Mouse (Mus musculus): ENCODE results near the gene Abca17. TPM values are rescaled to one million over a fixed set of nuclear protein-coding genes. Genes with fewer than 3 reads are reported as not detected.

Abca17 gene
- polyA plus RNA-seq, 1 experiment from 2014 or later, result not detected

DNA sequence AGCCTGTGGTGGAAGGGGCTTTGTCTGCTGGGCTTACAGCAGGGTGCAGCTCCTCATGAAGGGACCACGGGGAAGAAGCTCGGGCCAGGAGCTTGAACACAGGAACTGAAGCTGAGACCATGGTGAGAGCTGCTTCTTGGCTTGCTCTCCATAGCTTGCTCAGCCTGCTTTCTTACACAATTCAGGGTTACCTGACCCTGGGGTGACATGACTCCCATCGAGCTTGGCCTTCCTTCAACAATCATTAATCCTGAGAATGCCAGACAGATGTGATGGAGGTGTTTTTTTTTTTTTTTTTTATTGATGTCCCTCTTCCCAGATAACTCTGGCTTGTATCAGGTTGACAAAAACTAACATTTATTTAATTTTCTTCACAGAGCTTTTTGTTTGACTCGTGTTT is 91.9 kb downstream of the Abca17 start:
- Histone ChIP-seq H3K4me2 (ENCODE audit: low read depth, low read length) (no peak overlapping the region), H3K9ac (replicated peaks) (no peak overlapping the region), H3K4me1 (ENCODE audit: insufficient read depth) (peaks cover 2% of the 10 kb centered on the region; the same call in 1 of the 2 replicates), H3K9me3 (ENCODE audit: low read length) (no peaks in the 10 kb centered on the region), H3K36me3 (replicated peaks; ENCODE audit: insufficient read depth, low read length) (no peaks in the 10 kb centered on the region), H3K4me3 (ENCODE audit: low read depth, low read length) (no peak overlapping the region), H3K27me3 (ENCODE audit: insufficient read depth, low read length) (no peaks in the 10 kb centered on the region), H3K27ac (ENCODE audit: low read depth) (no peak overlapping the region)
- ATAC-seq (no peak), DNase-seq (no peak)
- TF ChIP-seq EP300 (IDR thresholded peaks at IDR 0.05; ENCODE audit: low read depth), result no peak
- no peak for TF ChIP-seq CTCF (IDR thresholded peaks at IDR 0.05; ENCODE audit: low read depth)
- 55% methylated on average over 4 of the region's 4 CpGs for WGBS (ENCODE audit: insufficient replicate concordance)

DNA sequence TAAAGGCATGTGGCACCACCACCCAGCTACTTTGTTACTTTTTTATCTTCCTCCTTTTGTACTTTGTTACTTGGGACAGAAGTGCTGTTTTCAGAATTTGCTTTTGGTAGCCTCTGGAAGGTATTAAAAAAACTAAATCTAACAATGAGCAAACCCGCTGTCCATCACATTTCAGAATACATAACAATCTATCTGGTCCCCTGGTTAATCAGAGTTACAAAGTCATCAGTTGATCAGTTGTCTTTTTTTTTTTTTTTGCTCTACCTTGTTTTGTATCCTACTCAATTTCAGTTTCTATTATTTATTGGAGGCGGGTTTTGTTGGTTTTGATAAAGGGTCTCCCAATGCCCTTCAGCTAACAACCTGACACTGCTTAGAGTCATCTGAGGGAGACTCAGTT is 98.5 kb downstream of the Abca17 start:
- WGBS (ENCODE audit: insufficient replicate concordance), result 93% methylated on average over 2 of the region's 2 CpGs
- TF ChIP-seq CTCF (IDR thresholded peaks at IDR 0.05; ENCODE audit: low read depth) (no peak), EP300 (IDR thresholded peaks at IDR 0.05; ENCODE audit: low read depth) (no peak)
- no peak for DNase-seq
- Histone ChIP-seq H3K27me3 (ENCODE audit: insufficient read depth, low read length) (no peaks in the 10 kb centered on the region), H3K4me2 (ENCODE audit: low read depth, low read length) (peak overlapping the region; percentile 92), H3K27ac (ENCODE audit: low read depth) (peak overlapping the region; percentile 81; the same call in 1 of the 2 replicates), H3K4me3 (ENCODE audit: low read depth, low read length) (peak overlapping the region; percentile 70; the same call in 1 of the 2 replicates), H3K36me3 (replicated peaks; ENCODE audit: insufficient read depth, low read length) (peaks cover 18% of the 10 kb centered on the region), H3K9me3 (ENCODE audit: low read length) (no peaks in the 10 kb centered on the region), H3K4me1 (ENCODE audit: insufficient read depth) (peaks cover 16% of the 10 kb centered on the region), H3K9ac (replicated peaks) (peak overlapping the region; percentile 85)
- ATAC-seq, result no peak

DNA sequence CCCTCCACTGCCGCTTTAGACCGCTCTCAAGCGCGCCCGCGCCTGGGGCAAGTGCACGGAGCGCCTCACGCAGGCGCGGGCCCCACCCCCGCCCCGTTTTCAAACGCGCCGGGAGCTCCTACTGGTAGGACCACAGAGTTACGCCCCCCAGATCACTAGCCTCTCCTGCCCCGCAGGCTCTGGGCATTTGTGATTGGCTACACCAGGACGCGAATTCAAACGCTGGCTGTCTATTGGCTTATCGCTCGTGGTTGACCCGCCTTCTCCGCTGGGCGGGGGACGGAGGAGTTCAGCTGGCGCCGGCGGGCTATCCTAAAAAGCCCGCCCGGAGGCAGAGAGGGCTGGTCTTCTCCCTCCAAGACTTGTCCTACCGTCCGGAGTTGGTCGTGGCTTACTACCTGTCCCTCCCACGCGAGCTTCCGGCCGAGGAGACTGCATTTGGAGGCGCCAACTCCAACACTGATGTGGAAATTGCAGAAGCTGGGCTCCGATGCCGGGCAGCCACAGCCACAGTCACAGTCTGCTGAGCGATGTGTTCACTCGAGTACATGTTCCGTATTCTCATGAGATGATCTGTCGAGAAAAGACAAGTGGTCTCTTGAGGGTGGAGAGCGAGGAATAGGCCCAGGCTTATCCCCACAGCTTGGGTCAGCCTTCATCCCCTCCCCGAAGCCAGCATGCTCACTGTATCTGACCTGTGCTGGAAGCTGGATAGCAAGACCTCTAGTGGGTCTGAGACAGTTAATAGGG is 99.4 kb downstream of the Abca17 start, which contains the start of gene Ccnf:
Gene Ccnf, minus strand, starts transcription at position 165 of the 750 bp plus-strand sequence.
- Histone ChIP-seq H3K4me3 (ENCODE audit: low read depth, low read length) (peak within 1 kb of the TSS; percentile 70), H3K4me1 (ENCODE audit: insufficient read depth) (peaks cover 16% of the 10 kb centered on the region), H3K9me3 (ENCODE audit: low read length) (no peaks in the 10 kb centered on the region), H3K9ac (replicated peaks) (peak within 1 kb of the TSS; percentile 85), H3K36me3 (replicated peaks; ENCODE audit: insufficient read depth, low read length) (peaks cover 25% of the 10 kb centered on the region), H3K27me3 (ENCODE audit: insufficient read depth, low read length) (no peaks in the 10 kb centered on the region), H3K4me2 (ENCODE audit: low read depth, low read length) (peak within 1 kb of the TSS; percentile 92), H3K27ac (ENCODE audit: low read depth) (peak within 1 kb of the TSS; percentile 81)
- ATAC-seq, result peak; percentile 99
- under 1% methylated on average over 40 of the region's 48 CpGs for WGBS (ENCODE audit: insufficient replicate concordance)
- TF ChIP-seq CTCF (IDR thresholded peaks at IDR 0.05; ENCODE audit: low read depth), result peak; percentile 53
- no peak for TF ChIP-seq EP300 (IDR thresholded peaks at IDR 0.05; ENCODE audit: low read depth)
- DNase-seq, result peak; percentile 97

DNA sequence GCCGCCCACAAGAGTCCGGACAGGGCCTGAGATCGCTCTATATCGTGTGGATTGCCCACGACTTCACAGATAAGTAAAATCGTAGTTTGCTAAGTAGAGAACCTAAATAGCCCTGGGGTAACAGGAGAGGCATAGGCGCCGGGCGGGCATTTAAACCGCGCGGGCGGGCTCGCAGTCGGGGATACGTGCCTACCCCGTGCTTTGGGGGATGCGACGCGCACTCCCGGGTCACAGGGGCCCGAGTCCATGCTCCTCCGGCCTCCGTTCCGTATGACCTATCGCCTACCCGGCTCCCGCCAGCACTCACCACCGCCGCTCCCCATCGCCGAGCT is 99.9 kb downstream of the Abca17 start:
- no peaks in the 10 kb centered on the region for H3K27me3 ChIP-seq (ENCODE audit: insufficient read depth, low read length)
- H3K4me3 ChIP-seq (ENCODE audit: low read depth, low read length), result peak overlapping the region; percentile 70
- peaks cover 30% of the 10 kb centered on the region for H3K36me3 ChIP-seq (replicated peaks; ENCODE audit: insufficient read depth, low read length)
- WGBS (ENCODE audit: insufficient replicate concordance), result under 1% methylated on average over 32 of the region's 32 CpGs
- DNase-seq (no peak), ATAC-seq (no peak; the same call in 1 of the 2 replicates)
- TF ChIP-seq CTCF (IDR thresholded peaks at IDR 0.05; ENCODE audit: low read depth) (no peak), EP300 (IDR thresholded peaks at IDR 0.05; ENCODE audit: low read depth) (no peak)
- peaks cover 16% of the 10 kb centered on the region for H3K4me1 ChIP-seq (ENCODE audit: insufficient read depth)
- H3K9ac ChIP-seq (replicated peaks), result peak overlapping the region; percentile 78
- H3K9me3 ChIP-seq (ENCODE audit: low read length), result no peaks in the 10 kb centered on the region
- peak overlapping the region; percentile 46 for H3K27ac ChIP-seq (ENCODE audit: low read depth)
- H3K4me2 ChIP-seq (ENCODE audit: low read depth, low read length), result peak overlapping the region; percentile 92

DNA sequence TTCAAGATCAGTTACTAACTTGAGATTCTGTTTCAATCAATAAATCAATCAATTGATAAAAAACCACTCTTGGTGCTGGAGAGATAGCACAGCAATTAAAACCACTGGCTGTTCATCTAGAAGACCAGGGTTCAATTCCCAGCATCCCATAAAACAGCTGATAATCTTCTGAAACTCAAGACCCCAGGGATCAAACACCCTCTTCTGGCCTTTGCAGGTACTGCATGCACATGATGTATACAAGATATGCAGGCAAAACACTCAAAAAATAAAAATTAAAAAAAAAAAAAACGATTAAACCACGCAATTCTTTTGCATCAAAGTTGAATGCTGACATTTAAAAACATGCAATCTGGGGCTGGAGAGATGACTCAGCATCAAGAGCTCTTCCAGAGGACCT is 102.2 kb downstream of the Abca17 start:
- no peak for ATAC-seq
- H3K9ac ChIP-seq (replicated peaks), result no peak overlapping the region
- no peak overlapping the region for H3K27ac ChIP-seq (ENCODE audit: low read depth)
- no peaks in the 10 kb centered on the region for H3K27me3 ChIP-seq (ENCODE audit: insufficient read depth, low read length)
- no peaks in the 10 kb centered on the region for H3K9me3 ChIP-seq (ENCODE audit: low read length)
- TF ChIP-seq EP300 (IDR thresholded peaks at IDR 0.05; ENCODE audit: low read depth), result no peak
- peak; percentile 52 for TF ChIP-seq CTCF (IDR thresholded peaks at IDR 0.05; ENCODE audit: low read depth)
- no peak for DNase-seq
- H3K4me3 ChIP-seq (ENCODE audit: low read depth, low read length), result no peak overlapping the region; the same call in 1 of the 2 replicates
- H3K4me2 ChIP-seq (ENCODE audit: low read depth, low read length), result no peak overlapping the region
- peaks cover 14% of the 10 kb centered on the region for H3K4me1 ChIP-seq (ENCODE audit: insufficient read depth)
- peaks cover 47% of the 10 kb centered on the region for H3K36me3 ChIP-seq (replicated peaks; ENCODE audit: insufficient read depth, low read length)
- WGBS (ENCODE audit: insufficient replicate concordance), result 97% methylated on average over 2 of the region's 2 CpGs

DNA sequence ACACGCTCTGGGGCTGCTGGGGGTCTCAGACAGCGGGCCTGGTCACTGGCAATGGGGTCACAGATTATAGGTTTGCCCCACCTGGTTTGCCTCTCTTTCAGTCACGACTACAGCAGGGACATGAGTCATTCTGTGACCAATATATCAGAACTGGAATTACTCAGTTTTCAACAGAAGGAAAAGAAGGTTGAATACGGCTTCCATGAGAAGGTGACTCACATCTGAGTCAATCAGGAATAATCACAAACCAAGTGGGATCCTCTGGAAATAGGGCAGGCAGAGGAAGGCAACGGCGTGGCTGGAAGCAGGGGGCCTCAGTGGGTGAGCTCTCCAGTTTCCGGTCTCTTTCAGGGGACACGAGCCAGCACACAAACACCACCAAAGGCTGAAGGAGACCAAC is 106.8 kb downstream of the Abca17 start:
- Histone ChIP-seq H3K4me3 (ENCODE audit: low read depth, low read length) (no peak overlapping the region), H3K27ac (ENCODE audit: low read depth) (no peak overlapping the region), H3K9ac (replicated peaks) (no peak overlapping the region), H3K4me2 (ENCODE audit: low read depth, low read length) (no peak overlapping the region), H3K36me3 (replicated peaks; ENCODE audit: insufficient read depth, low read length) (peaks cover 87% of the 10 kb centered on the region), H3K9me3 (ENCODE audit: low read length) (no peaks in the 10 kb centered on the region), H3K4me1 (ENCODE audit: insufficient read depth) (no peaks in the 10 kb centered on the region), H3K27me3 (ENCODE audit: insufficient read depth, low read length) (no peaks in the 10 kb centered on the region)
- ATAC-seq (no peak), DNase-seq (no peak)
- 96% methylated on average over 8 of the region's 8 CpGs for WGBS (ENCODE audit: insufficient replicate concordance)
- TF ChIP-seq EP300 (IDR thresholded peaks at IDR 0.05; ENCODE audit: low read depth) (no peak), CTCF (IDR thresholded peaks at IDR 0.05; ENCODE audit: low read depth) (no peak)

Measured in liver, postnatal 0 days (tissue).